Mouse (Mus musculus) small intestine, adult 10 weeks (tissue): Measurements from ENCODE around the gene Olfr652. TPM values are rescaled to one million over a fixed set of nuclear protein-coding genes. Genes with fewer than 3 reads are reported as not detected.

ENCODE experiments used
- polyA plus RNA-seq: library from polyadenylated mRNA; stranded (reverse); fragments of 350-450 nt; fragmentation: Illumina TruSeq; extraction: RNeasy Lipid Tissue Mini Kit (QIAGEN cat#74804); gene quantifications from one replicate; pipeline ENCODE4 v1.2.3, GENCODE M21; 2014; ENCODE audit warnings: low replicate concordance

The Olfr652 gene
- polyA plus RNA-seq, result not detected

GRCm38 (mm10) chr7:104560601-104561000 lies at the start of gene Olfr652:
Olfr652 (plus strand) TSS chr7:104560901.

GRCm38 (mm10) chr7:104549833-104550232 lies 10.9 kb upstream of the Olfr652 start, which contains the start of gene Olfr651:
Olfr651 (plus strand) TSS chr7:104550133.

GRCm38 (mm10) chr7:104577014-104577413 lies 16.3 kb downstream of the Olfr652 start, which contains the start of gene Olfr653:
Olfr653 (plus strand) TSS chr7:104577314.

GRCm38 (mm10) chr7:104586725-104587124 lies 26.0 kb downstream of the Olfr652 start, which contains the start of gene Olfr654:
Olfr654 (plus strand) TSS chr7:104587025.

GRCm38 (mm10) chr7:104601679-104602078 lies 41.0 kb downstream of the Olfr652 start, which contains the start of gene Olfr655:
Olfr655 (minus strand) TSS chr7:104601779.

GRCm38 (mm10) chr7:104613655-104614054 lies 53.0 kb downstream of the Olfr652 start, which contains the start of gene Olfr656:
Olfr656 (plus strand) TSS chr7:104613955.

Other genes starting within 250 kb of the Olfr652 start
- 70.7 TPM for gene Trim12a, start 245.4 kb upstream of the Olfr652 start, polyA plus RNA-seq
- not detected for gene Trim34b, start 231.4 kb upstream of the Olfr652 start, polyA plus RNA-seq
- gene Trim12c, start 207.5 kb upstream of the Olfr652 start, polyA plus RNA-seq, result 86.4 TPM
- 1.3 TPM for gene Trim30b, start 191.0 kb upstream of the Olfr652 start, polyA plus RNA-seq
- 1.4 TPM for gene Trim30c, start 160.1 kb upstream of the Olfr652 start, polyA plus RNA-seq
- gene Trim30a, start 95.7 kb upstream of the Olfr652 start, polyA plus RNA-seq, result 56.4 TPM
- gene Trim30d, start 53.1 kb upstream of the Olfr652 start, polyA plus RNA-seq, result 390 TPM
- not detected for gene Olfr651, start 10.8 kb upstream of the Olfr652 start, polyA plus RNA-seq
- not detected for gene Olfr653, start 16.4 kb downstream of the Olfr652 start, polyA plus RNA-seq
- gene Olfr654, start 26.1 kb downstream of the Olfr652 start, polyA plus RNA-seq, result not detected
- gene Olfr655, start 40.9 kb downstream of the Olfr652 start, polyA plus RNA-seq, result not detected
- gene Olfr656, start 53.1 kb downstream of the Olfr652 start, polyA plus RNA-seq, result not detected
- gene Olfr657, start 63.9 kb downstream of the Olfr652 start, polyA plus RNA-seq, result not detected
- 0.15 TPM for gene Olfr658, start 86.4 kb downstream of the Olfr652 start, polyA plus RNA-seq
- gene Olfr659, start 105.9 kb downstream of the Olfr652 start, polyA plus RNA-seq, result not detected
- gene Olfr661, start 125.6 kb downstream of the Olfr652 start, polyA plus RNA-seq, result not detected
- not detected for gene Usp17le, start 216.6 kb downstream of the Olfr652 start, polyA plus RNA-seq